Mouse (Mus musculus) E14TG2a.4 (cell line): ENCODE data around the gene Atp6v1c2.

Source experiments
- CTCF ChIP-seq: conservative IDR thresholded peaks from 2 replicates; pipeline ENCODE4 v1.5.1; 2014; ENCODE audit warnings: low read length
- NANOG ChIP-seq: IDR thresholded peaks from 2 replicates; pipeline ENCODE4 v1.6.1; 2014; ENCODE audit warnings: borderline replicate concordance, low read length, mixed read lengths
- POU5F1 ChIP-seq: IDR thresholded peaks from 2 replicates; pipeline ENCODE4 v1.6.1; 2014; ENCODE audit warnings: low read length, borderline replicate concordance

DNA sequence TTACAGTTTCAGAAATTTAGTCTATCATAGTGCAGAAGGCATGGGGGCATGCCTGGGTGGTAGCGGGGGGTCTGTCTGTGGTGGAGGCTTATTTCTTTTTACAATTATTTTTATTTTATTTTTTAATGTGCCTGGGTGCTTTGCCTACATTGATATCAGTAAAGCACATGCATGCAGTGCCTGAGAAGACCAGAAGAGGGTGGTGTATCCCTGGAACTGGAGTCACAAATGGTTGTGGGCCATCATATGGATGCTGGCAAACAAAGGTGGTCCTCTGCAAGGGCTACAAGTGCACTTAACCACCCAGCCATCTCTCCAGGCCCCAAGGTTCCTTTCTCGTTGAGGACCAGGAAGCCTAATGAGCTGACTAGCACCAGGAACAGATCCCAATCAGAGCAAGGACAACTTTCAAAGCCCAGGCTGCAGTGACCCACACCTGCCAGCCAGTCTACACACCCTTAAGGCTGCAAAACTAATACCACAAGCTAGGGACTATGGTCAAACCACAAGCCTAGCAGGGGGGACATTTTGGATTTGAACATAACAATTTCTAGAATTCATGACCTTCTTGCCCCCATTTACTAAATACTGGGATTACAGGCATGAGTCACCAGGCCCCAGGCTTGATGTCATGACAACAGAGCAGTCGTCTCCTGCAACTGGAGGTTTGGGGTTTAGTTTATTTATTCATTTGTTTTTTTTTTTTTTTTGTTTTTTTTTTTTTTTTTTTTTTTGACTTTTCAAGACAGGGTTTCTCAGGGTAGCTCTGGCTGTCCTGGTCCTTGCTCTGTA lies 10.2 kb upstream of the Atp6v1c2 start:
- TF ChIP-seq CTCF (peak; percentile 33), NANOG (no peak), POU5F1 (no peak)
